Mouse (Mus musculus) gonadal fat pad, adult 2 months (tissue): Measurements from ENCODE around the gene Igf2bp2. TPM values are rescaled to one million over a fixed set of nuclear protein-coding genes. Genes with fewer than 3 reads are reported as not detected.

Source experiments
- DNase-seq: peaks from one replicate; pipeline ENCODE4 v3.0.0-alpha.2; 2012; ENCODE audit warnings: low read depth
- polyA plus RNA-seq: library from polyadenylated mRNA; depleted of rRNA; stranded (reverse); fragments of >200 nt; gene quantifications from 2 replicates; pipeline ENCODE4 v1.2.3, GENCODE M21; 2012; rRNA removed

Igf2bp2 gene
- polyA plus RNA-seq, 1 experiment = 1.4 TPM

DNA sequence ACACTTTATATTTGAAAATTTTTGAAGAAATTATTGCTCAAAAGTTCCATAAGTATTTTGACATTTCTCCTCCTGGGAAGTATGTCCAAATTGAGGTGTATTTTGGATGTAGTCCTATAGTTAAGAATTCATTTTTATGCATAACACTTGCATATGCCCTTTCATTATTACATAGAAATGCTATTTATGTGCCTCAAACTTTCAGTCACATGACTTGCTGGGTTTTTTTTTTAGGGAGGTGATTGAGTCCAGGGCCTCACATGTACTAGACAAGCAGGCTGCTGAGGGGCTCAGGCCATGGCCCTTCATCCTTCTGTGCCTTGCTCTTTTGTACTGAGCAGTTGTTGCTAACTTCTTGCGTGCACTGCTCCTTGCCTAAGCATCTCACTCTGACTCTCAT, 123.1 kb downstream of the Igf2bp2 start:
- DNase-seq = no peak

DNA sequence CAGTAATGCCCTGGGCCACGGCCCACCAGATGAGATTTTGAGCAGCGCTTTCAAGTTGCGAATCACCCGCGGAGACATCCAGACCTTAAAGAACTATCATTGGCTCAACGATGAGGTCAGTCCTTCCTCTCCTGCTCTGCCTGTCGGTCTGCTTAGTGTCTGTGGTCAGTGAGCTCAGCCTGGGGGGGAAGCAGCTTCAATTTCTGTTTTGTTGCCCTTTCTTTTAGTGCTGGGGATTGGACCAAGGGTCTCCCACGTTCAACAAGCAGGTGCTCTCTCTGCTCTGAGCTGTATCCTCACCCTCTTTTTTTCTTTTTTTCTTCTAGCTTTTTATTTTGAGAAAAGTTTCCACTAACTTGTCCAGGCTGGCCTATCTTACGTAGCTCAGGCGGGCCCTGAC, 124.5 kb downstream of the Igf2bp2 start:
- DNase-seq = no peak

DNA sequence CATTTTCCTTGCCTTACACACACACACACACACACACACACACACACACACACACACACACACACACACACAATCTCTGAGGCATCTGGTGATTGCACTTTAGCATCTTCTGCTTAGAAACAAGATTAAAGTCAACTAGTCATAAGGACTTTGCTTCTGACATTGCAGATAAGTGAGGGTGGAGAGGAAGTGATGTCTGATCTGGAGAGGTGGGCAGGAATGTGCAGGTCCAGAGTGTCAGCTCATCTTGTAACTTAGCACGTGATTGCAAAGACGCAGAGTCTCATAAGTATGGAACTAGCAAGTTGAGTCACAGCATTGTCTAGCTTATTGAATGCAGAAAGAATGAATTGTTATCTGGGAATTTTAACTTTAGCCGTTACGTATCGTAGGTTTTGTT, 135.6 kb downstream of the Igf2bp2 start:
- no peak for DNase-seq

DNA sequence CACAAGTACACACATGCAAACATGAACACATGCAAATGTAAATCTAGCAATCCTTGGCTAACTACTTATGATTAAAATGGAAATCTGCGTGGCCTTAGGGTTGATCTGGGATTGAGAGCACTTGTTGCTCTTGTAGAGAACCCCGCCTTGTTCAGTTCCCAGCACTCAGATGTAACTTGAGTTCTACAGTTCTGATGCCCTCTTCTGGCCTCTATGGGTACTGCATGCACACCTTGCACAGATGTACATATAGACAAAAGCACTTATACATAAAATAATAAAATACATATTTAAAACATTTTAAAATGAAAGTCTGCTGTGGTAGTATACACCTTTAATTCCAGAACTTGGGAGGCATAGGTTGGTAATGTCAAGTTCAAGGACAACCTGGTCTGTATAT, 141.0 kb downstream of the Igf2bp2 start:
- no peak for DNase-seq

DNA sequence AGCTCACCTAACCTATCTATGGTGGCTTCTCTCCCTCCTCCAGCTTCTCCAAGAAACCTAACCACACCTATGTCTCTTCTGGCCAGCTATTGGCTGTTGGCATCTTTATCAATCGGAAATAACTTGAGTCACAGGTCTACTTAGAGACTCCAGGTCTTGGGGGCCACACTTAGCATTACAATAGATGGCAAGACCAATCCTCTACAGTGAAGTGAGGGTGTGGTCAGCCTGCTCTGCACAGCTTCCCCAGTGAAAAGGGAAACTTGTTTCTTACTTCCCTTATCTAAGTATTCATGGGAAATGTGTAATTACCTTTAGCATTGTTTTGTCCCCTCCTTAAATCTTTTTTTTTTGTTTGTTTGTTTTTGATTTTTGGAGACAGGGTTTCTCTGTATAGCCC, 147.5 kb downstream of the Igf2bp2 start:
- no peak for DNase-seq

DNA sequence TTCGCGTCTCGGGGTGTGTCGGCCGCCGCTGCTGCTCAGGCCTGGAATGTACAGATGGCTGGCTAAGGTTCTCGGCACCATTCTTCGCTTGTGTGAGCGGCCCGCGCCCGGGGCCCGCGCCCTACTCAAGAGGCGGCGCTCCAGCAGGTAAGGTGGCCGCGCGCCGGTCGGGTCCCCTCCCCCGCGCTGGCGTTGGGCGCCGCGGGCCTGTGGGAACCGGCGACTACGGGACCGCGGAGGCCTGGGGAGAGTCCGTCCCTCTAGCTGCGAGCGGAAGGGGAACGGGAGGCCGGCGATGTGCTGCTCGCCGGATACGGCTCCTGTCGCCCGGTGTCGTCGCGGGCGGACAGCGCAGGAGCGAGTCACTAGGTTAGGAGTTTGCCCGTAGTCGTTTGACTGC, 153.5 kb downstream of the Igf2bp2 start:
- no peak for DNase-seq

DNA sequence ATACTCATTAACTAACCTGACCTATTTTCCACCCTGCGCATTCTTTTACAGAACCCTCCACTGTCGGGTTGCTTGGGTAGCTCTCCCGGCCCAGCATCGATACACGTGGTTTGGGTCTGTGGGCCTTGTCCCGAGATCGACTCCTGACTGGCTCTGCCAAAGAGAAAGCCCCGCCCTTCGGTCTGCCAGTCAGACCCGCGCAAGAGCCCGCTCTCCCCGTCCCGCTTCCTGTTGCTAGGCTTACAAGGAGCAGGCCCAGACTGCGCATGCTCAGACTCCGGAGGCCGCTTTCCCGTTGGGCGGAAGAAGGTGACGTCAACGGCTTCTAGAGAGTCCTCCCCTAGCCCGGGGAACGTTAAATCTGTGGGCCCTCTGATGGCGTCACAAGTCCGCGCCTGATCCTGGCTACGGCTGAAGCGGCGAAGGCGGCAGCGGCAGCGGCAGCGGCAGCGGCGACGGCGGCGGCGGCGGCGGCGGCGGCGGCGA, 154.0 kb downstream of the Igf2bp2 start, which contains the start of gene Senp2:
Gene Senp2, plus strand, starts transcription at position 386 of the 486 bp plus-strand sequence.
- DNase-seq = peak; percentile 92

Other genes starting within 250 kb of the Igf2bp2 start
- 5.9 and 10.3 TPM in 2 replicates for gene Tmem41a, start 215.7 kb downstream of the Igf2bp2 start, polyA plus RNA-seq
- 0.63 and 0.89 TPM in 2 replicates for gene Liph, start 167.6 kb downstream of the Igf2bp2 start, polyA plus RNA-seq
- 10.1 and 12.1 TPM in 2 replicates for gene Senp2, start 153.8 kb downstream of the Igf2bp2 start, polyA plus RNA-seq
- 36.9 and 41.9 TPM in 2 replicates for gene Tra2b, start 102.7 kb upstream of the Igf2bp2 start, polyA plus RNA-seq